Mouse (Mus musculus) left cerebral cortex, postnatal 4 days (tissue): ENCODE measurements around the gene Actl6a. TPM values are rescaled to one million over a fixed set of nuclear protein-coding genes. Genes with fewer than 3 reads are reported as not detected.
"Not testable (repeated sequence)": the region's sequence is repeated elsewhere in the genome, so short reads cannot be mapped to it uniquely, and the experiment has no call there.

ENCODE experiments used
- DNase-seq: peaks from one replicate; pipeline ENCODE4 v3.0.0-alpha.2; 2022
- intact Hi-C: fragments of 180-260 bp; cut with DNase I; formaldehyde crosslinking; loops from one replicate; pipeline ENCODE4 v1.15.1; 2025
- total RNA-seq, 2 experiments: library from RNA; stranded (reverse); gene quantifications; 2 replicates each; pipeline ENCODE4 v1.2.3; 2021

The Actl6a gene
- total RNA-seq, 2 experiments from 2014 or later, result 21.6 to 23.9 TPM

DNA sequence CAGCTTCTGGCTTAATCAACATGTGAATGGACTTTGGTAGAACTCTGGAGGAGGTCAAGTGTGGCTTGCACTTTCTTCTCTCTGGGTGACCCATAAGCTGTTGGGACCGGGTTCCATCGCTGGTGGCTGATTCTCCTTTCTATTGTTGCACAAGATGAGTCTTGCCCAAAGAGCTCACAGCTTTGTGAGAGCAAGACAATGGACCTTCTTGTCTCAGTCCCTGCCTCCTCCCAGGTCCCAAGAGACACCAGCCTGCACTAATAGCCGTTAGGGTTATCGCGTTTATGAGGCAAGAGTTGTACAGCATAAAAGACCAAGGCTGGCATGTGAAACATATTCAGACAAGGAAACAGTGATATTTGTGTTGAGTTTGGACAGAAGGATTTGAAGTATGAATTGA, 11.9 kb upstream of the Actl6a start:
- intact Hi-C loops, result no loop called here

DNA sequence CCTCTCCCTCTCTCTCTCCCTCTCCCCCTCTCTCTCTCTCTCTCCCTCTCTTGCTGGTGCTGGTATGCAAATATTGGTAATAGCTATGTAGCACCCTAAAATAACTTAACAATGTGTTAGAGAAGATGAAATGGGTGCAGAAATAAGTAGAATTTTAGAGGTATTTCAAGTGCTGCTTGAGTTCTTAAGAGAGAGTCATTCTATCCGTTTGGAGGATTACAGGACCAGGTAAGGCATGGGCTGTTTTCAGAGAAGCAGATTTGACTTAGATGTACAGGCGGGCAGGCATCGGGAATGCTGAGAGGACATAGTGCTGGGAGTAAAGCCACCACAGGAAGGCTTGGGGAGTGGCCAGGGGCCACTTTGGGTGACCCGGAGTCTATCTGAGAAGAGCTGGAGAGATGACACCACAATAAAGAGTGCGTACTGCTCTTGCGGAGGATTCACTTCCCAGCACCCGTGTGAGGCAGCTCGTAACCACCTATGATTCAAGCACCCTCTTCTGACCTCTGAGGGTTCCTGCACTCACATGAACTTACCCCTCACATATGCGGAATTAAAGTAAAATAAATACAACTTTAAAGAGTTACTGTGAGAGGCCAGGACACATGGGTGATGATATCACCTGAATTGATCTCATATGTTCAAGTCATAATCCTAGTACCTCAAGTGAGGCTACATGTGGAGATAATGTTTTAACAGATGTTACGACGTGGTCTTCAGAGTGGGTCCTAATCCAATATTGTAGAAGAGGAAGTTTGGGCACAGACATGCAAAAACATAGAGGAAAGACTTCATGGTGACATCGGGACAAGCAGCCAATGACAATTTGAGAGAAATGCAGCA, 11.1 kb upstream of the Actl6a start:
- intact Hi-C loops, result loop anchor here (5.0 kb wide), 1 partner anchor 143 kb away; no protein-coding TSS in a partner anchor
- DNase-seq, result no peak

More for the DNA sequence above, 11.9 kb upstream of the Actl6a start:
- DNase-seq, result no peak

DNA sequence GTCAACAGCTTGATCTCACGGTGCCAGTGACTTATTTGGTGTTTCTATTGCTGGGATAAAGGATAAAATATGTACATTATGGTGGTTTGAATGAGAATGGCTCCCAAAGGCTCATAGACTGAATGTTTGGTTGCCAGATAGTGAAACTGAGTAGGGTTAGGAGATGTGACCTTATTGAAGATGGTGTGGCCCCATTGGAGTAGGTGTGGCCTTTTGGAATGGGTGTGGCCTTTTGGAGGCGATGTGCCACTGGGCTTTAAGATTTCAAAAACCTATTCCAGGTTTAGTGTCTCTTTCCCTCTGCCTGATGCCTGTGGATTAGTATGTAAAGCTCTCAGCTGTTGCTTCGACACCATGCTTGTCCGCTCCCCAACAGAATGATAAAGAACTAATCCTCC, 10.5 kb upstream of the Actl6a start:
- no peak for DNase-seq
- intact Hi-C loops, result loop anchor here (5.0 kb wide), 1 partner anchor 143 kb away; no protein-coding TSS in a partner anchor

DNA sequence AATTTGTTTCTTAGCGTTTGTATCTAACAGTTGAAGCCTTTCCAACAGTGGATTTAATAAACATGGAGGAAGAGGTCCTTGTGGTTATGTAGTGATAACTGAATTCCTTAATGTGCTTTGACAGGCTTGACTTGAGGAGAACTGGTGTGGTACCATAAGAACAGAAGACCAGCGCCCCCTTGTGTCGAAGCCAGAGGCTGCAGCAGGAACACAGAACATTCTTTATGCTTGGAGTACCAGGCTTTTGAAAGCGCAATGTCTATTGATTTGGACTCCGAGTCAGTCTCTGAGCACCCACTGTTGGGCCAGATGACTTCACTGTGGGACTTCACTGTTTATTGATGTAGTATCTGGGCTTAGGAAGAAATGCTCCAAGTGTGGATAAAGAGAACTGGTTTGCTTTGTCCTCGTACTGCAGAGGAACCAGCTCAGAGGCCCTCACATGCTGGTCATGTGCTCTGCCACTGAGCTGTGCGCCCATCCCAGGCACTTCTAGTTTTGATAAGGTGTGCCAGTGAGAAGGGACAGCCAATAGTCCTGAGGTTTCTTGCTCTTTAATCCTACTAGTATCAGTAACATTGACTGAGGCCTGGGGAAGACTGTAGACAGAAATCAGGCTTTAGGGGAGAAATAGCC, 7.8 kb upstream of the Actl6a start:
- intact Hi-C loops, result loop anchor here (2.0 to 5.0 kb wide), 2 partner anchors 88 to 146 kb away; no protein-coding TSS in a partner anchor
- DNase-seq, result peak; percentile 92

DNA sequence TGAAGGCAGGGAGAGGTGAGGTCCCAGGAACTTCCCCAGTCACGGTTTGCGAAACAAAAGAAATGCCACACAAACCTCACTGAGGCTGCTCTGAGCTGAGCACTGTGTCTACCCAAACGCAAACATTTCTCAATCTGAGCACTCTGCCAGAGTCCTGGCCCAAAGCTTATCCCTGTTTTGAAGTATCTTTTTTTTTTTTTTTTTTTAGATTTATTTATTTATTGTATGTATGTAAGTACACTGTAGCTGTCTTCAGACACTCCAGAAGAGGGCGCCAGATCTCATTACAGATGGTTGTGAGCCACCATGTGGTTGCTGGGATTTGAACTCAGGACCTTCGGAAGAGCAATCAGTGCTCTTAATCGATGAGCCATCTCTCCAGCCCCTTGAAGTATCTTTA, 2.1 kb upstream of the Actl6a start:
- intact Hi-C loops, DNase-seq: not testable (repeated sequence)

DNA sequence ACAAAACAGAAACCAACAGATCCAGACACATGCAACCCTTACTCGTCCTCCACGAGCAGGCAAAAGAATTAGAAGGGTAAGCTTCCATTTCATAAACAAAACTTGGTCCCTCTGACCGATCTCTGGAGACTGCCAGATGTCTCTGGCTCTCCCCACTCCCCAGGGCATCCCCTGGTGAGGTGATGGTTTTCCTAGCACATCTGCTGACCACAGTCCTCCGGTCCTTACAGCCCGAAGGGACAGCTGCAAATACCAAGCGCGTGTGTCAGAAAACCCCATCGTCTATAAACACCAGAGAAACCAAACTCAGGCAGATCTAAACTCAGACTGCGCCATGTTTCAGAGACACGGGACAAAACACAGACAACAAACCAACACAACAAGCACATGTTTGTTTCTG, 1.5 kb upstream of the Actl6a start:
- DNase-seq, intact Hi-C loops: not testable (repeated sequence)

DNA sequence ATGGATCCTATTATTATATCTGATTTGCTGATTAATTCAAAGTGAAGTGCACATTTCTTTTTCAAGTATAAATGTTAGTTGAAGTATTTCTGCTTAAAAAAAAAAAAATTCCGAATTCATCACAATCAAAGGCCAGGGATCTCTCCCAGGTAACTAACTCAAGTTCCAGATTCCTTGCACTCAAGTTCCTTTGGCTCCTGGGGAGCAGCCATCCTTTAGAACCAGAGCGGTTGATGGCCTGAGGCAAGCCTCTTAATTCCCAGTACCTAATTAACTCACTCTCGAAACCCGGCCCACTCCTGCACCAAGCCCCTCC, 1.9 kb downstream of the Actl6a start:
- intact Hi-C loops, result no loop called here
- no peak for DNase-seq

DNA sequence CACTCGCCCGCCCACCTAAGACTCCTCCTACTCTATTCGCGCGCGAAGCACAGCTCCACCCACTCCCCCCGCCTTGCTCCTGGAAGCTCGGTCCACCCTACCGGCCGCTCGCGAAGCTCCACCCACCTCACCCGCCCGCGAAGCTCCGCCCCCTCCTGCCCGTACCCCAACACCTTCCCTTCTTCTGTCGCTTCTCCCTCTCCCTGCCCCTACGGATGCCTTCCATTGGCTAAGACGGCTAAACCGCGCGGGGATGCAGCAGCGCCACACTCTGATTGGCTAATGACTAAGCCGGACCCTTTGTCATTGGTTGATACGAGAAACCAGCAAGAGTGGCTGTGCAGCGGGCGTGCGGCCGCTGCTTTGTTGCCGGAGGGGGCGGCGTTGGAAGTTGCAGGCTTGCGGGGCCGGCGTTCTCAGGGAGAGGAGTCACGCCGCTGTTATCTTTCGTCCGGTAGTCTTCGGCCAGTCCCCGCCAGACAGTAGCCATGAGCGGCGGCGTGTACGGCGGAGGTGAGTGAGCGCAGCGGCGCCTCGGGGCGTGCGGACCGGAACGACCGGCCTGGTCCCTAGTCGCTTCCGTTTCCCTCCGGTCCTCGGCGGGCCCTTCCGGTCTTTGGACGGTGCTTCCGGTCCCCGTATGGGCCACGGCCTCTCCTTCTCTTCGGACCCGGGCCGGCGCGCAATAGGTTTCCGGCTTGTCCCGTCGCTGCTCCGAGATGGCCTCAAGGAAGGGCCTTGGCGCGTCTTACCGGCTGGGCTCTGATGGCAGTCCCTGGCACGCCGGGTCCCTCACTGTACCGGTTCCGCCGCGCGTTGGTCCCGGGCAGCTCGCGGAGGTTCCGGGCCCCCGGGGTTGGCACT, 2.5 kb downstream of the Actl6a start:
- peak; percentile 100 for DNase-seq
- intact Hi-C loops, result no loop called here

DNA sequence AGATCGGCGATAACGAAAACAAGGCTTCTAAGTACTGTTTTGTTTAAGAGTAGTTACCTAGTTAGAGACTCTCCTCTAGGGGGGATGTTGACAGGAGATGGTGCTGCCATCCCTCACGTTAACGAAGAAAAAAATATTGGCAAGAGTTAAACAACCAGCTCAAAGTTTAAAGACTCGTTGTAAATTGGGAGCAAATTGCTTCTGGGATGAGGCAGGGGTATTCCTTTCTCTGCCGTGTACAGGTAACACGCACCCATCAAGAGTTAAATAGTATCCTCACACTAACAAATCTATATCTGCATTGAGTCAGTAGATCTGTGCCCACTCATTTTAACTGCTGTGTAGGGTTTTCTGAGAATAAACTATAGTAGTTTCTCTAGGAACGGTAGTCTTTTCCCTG, 3.3 kb downstream of the Actl6a start:
- no peak for DNase-seq
- intact Hi-C loops, result no loop called here

DNA sequence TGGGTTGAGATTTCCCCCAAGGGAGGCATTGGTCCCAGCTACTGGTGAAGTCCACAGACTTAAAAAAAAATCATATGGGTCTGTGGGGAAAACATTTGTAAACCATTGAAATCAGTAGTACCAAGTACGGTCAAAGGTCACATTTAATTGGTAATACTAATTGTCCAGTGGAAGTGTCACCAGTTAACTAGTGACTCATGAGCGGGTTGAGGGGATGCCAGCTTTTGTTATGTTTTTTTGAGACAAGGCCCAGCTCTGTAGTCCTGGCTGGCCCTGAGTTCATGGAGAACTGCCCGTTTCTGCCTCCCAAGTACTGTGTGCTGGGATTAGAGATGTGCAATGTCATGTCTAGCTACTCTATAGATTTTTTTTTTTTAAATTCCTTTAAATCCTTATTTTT, 7.6 kb downstream of the Actl6a start:
- intact Hi-C loops, result loop anchor here (10.0 kb wide), 1 partner anchor 179 kb away; no protein-coding TSS in a partner anchor
- no peak for DNase-seq

DNA sequence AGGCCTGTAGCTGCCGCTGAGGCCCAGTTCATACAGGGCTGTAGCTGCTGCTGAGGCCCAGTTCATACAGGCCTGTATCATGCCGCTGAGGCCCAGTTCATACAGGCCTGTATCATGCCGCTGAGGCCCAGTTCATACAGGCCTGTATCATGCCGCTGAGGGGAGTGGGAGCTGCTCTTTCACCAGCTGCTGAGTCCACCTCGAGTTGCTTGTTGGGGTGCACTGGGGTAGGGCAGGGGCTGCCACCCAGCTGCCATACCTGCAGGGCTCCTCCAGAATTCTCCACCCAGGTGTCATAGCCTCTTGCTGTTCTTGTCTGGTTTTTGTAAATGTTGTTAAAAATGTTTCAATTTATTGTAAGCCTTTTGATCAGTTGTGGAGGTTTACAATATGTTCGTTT, 11.3 kb downstream of the Actl6a start:
- intact Hi-C loops, result loop anchor here (10.0 kb wide), 1 partner anchor 183 kb away; no protein-coding TSS in a partner anchor
- not testable (repeated sequence) for DNase-seq

DNA sequence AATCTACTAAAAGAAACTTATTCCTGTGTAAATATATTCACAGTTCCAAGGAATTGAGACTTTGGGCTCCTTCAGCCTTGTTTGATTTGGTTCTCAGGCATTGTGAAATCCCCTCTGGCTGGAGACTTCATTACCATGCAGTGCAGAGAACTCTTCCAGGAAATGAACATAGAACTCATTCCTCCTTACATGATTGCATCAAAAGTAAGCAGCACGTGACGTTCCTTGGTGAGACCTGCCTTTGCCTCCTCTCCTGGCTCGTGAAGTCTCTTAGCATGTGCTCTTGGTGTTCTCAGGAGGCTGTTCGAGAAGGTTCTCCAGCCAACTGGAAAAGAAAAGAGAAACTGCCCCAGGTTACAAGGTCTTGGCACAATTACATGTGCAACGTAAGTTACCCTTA, 12.2 kb downstream of the Actl6a start:
- intact Hi-C loops, result loop anchor here (10.0 kb wide), 1 partner anchor 183 kb away; no protein-coding TSS in a partner anchor
- no peak for DNase-seq

DNA sequence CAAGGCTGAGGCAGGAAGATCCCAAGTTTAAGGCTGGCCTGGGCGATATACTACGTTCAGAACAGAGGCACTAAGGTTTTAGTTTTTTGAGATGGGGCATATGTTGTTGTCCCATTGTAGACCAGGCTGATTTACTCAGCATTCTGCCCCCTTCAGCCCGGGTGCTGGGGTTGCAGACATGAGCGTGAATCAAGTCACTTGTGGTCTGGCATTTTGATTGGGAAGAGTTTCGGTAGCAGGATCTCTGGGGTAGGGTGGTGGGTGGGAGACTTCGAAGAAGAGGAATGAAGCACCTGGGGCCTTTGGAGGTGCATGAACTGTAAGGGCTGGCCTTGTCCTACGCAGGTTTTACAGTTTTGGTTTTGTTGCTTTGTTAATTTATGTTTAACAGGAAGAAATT, 18.1 kb downstream of the Actl6a start:
- no peak for DNase-seq
- intact Hi-C loops, result no loop called here

DNA sequence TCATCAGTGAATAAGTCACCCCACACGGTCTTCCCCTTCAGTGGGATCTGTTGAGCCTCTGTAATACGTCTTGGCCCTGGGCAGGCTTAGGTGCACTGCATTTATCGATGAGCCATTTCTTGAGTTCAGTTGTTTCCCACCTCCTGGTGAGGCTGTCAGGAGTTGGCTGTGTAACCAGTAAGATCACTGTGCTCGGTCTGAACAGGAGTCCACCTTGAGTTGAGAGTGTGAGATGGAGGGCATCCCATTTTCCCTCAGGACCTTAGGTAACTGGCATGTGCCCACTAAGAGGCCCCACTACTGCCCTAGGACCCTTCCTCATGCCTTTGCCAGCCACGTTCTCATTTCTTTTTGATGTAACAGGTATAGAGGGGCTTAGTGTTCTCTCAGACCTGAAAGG, 19.9 kb downstream of the Actl6a start:
- intact Hi-C loops, result no loop called here
- DNase-seq, result no peak

DNA sequence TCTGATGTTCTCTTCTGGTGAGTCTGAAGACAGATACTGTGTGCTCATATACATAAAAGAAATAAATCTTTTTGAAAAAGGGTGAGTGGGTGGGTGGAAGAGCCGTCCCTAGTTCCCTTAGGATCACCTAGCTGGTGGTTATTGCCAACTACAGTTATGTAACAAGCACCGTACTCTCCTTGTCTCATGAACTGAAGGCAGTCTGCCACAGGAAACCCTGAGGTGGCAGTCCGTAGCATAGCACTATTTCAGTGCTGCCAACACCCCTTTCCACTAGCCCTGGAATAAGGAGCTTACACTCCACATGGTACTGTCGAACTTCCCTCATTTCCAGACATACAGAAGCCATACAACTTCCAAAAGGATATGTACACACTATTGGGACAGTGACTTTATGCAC, 21.8 kb downstream of the Actl6a start:
- no peak for DNase-seq
- intact Hi-C loops, result no loop called here

DNA sequence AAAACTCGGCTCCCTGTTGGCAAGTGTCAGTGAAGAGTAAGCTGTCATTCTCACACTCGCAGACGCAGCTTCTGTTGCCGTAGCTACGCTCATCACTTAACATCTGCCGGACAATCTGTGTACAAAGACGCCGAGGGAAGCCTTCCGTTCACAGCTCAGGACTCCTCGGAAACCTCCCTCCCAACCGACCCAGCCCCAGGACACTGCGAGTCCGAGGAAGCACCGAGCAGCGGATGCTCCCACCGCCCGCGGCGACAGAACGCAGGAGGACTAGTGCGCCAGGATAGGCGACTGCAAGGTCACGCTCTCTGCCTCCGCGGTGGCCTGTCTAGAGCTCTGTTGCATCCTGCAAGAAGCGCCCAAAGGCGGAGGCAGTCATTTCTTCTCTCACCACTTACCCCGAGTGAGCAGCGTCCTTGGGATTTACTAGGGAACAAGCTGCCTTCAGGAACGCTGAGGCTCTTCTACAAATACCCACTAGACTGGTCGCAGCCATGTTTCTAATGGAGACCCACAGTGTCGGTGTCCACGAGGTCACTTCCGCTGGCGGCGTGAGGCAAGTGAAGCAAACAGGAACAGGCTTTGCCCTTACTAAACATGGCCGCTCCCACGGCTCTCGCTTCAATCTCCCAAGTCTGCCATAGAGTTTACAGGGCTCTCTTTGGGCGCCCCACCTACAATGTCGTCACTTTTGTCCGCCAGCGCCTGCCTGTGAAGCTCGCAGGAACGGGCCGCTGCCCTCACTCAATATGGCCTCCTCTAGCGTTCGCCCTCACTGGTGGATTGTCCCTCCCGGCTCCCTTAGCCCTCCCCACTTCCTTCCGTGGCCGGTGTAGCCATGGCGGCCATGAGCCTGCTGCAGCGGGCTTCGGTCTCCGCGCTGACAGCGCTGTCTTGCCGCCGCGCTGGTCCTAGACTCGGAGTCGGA, 30.4 kb downstream of the Actl6a start, which contains the start of gene Ndufb5:
Gene Ndufb5, plus strand, starts transcription at position 747 of the 928 bp plus-strand sequence.
- peak; percentile 97 for DNase-seq
- intact Hi-C loops, result loop anchor here (10.0 kb wide), 1 partner anchor 1068 kb away; no protein-coding TSS in a partner anchor

DNA sequence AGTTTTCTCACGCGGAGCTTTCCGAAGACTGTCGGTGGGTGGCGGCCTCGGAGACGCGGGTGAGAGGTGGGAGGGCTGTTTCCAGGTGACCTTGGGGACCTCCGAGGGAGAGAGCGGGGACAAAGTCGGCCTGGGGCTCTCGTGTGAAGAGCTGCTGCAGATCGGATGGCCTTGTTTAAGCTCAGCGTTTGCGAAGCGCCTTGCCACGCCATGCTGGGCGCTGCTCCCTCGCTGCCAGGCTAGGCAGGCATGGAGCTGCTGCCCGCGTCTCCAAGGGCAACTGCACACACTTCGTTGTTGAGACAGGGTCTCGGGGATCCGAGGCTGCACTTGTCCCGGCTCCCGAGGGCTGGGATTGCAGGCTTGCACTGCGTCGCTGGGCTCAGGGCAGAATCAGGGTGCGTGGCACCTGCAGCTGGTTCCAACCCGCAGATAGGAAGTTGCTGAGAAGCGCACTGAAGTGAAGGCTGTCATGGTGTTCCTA, 31.1 kb downstream of the Actl6a start, which contains the start of gene Mrpl47:
Gene Mrpl47, minus strand, starts transcription at position 434 of the 484 bp plus-strand sequence.
- intact Hi-C loops, result loop anchor here (10.0 kb wide), 1 partner anchor 1068 kb away; no protein-coding TSS in a partner anchor
- no peak for DNase-seq

DNA sequence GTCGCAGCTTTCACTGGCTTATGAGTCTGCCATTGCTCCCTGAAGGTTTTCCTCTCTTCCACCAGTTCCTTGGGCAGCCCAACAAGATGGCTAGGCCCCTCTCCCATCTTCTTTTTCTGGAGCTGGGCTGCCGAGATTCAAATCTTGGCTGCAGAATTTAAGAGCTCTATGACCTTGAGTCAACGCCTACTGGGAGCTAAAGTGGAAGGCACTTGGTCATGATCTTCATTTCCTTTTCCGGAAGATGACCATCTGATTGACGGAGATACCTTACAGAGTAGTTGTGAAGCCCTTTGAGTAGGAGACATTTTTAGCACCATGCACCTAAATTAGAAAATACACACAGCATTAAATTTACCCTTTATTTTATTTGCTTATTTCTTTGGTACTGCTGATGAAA, 32.5 kb downstream of the Actl6a start:
- intact Hi-C loops, result loop anchor here (10.0 kb wide), 1 partner anchor 1066 kb away; no protein-coding TSS in a partner anchor
- DNase-seq, result no peak

DNA sequence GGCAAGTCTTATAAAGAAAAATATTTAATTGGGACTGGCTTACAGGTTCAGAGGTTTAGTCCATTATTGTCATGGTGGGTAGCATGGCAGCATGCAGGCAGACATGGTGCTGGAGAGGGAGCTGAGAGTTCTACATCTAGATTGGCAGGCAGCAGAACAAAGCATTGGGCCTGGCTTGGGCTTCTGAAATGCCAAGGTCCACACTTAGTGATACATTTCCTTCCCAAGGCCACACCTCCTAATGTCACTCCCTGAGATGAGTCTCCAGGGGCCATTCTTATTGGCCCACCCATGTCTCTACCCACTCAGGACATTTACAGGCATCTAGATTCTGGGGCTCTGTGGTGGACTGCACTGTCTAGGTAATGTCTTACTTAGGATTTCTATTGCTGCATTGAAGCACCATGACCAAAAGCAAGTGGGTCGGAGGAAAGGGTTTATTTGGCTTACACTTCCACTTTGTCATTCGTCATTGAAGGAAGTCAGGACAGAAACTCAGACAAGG, 36.2 kb downstream of the Actl6a start:
- no peak for DNase-seq
- intact Hi-C loops, result no loop called here
